Comparison of ENCODE assay signal across 28 mouse cellular contexts in genomic region chr3:84247789-84248188, GRCm38 (mm10). TPM values are rescaled to one million over a fixed set of nuclear protein-coding genes. Genes with fewer than 3 reads are reported as not detected.
DNase-seq lines count a peak whose midpoint lies in the region; ATAC-seq and TF ChIP-seq lines count a peak whose summit lies in the region.
"Had no signal": no experiment of that assay in that cellular context is flagged by ENCODE, and none has a peak within 500 bp of the region (broad histone marks: within the 10 kb centered on the region; RNA-seq: fewer than 3 reads in every experiment).

No protein-coding gene starts in this region.

- no peaks in the 10 kb centered on the region for H3K27me3 ChIP-seq in forebrain, embryonic 15.5 days
- H3K27me3 ChIP-seq in forebrain, embryonic 12.5 days = 0 out of 2 replicates have a peak, but pooled peaks cover 6% of the 10 kb centered on the region
- H3K27me3 ChIP-seq in neural tube, embryonic 13.5 days = no peaks in the 10 kb centered on the region
- H3K27me3 ChIP-seq in neural tube, embryonic 15.5 days (replicated peaks) = no peaks in the 10 kb centered on the region
- H3K27me3 ChIP-seq: embryonic facial prominence, embryonic 12.5 days; hindbrain, embryonic 15.5 days; limb, embryonic 12.5 days; neural tube, embryonic 12.5 days; Patski had no signal

- ATAC-seq in forebrain, embryonic 15.5 days (replicated peaks) = no peak
- ATAC-seq in forebrain, embryonic 12.5 days (ENCODE audit: low FRiP score) = no peak
- ATAC-seq in neural tube, embryonic 13.5 days (ENCODE audit: low read depth) = no peak
- no peak for ATAC-seq in neural tube, embryonic 15.5 days (ENCODE audit: low FRiP score)
- no peak for ATAC-seq in monocyte, adult 5-6 weeks (replicated peaks; ENCODE audit: insufficient number of reproducible peaks, low FRiP score, low TSS enrichment, poor library complexity, severe bottlenecking)
- ATAC-seq: inflammation-experienced regulatory T-cells, adult 6 months; midbrain, embryonic 16.5 days; Patski had no signal

- TF ChIP-seq CTCF in layer of hippocampus, adult 2 months (conservative IDR thresholded peaks at IDR 0.05) = no peak

- no peak overlapping the region for H3K4me2 ChIP-seq in forebrain, embryonic 15.5 days (replicated peaks)
- no peak overlapping the region for H3K4me2 ChIP-seq in forebrain, embryonic 12.5 days
- H3K4me2 ChIP-seq in neural tube, embryonic 13.5 days = no peak overlapping the region
- H3K4me2 ChIP-seq in neural tube, embryonic 15.5 days = no peak overlapping the region
- H3K4me2 ChIP-seq: embryonic facial prominence, embryonic 12.5 days; heart, embryonic 13.5 days; hindbrain, embryonic 15.5 days; limb, embryonic 12.5 days; liver, embryonic 11.5 days; neural tube, embryonic 12.5 days had no signal

- H3K36me3 ChIP-seq in forebrain, embryonic 15.5 days = peaks cover 6% of the 10 kb centered on the region; the same call in 1 of the 2 replicates
- no peaks in the 10 kb centered on the region for H3K36me3 ChIP-seq in forebrain, embryonic 12.5 days (replicated peaks)
- 0 out of 2 replicates have a peak, but pooled peaks cover 4% of the 10 kb centered on the region for H3K36me3 ChIP-seq in neural tube, embryonic 13.5 days
- H3K36me3 ChIP-seq in neural tube, embryonic 15.5 days = no peaks in the 10 kb centered on the region
- H3K36me3 ChIP-seq: embryonic facial prominence, embryonic 12.5 days; heart, embryonic 13.5 days; hindbrain, embryonic 15.5 days; limb, embryonic 12.5 days had no signal

- H3K27ac ChIP-seq in forebrain, embryonic 15.5 days (replicated peaks) = 0 out of 2 replicates have a peak overlapping the region, but pooled peaks have one; percentile 36
- no peak overlapping the region for H3K27ac ChIP-seq in forebrain, embryonic 12.5 days
- H3K27ac ChIP-seq in layer of hippocampus, adult 2 months = peak overlapping the region; percentile 72
- 0 out of 2 replicates have a peak overlapping the region, but pooled peaks have one; percentile 49 for H3K27ac ChIP-seq in neural tube, embryonic 13.5 days (replicated peaks)
- H3K27ac ChIP-seq in neural tube, embryonic 15.5 days (replicated peaks) = no peak overlapping the region
- H3K27ac ChIP-seq: embryonic facial prominence, embryonic 12.5 days; heart, embryonic 13.5 days; hindbrain, embryonic 10.5 days; hindbrain, embryonic 15.5 days; limb, embryonic 12.5 days; neural tube, embryonic 12.5 days had no signal

- no peak overlapping the region for H3K9ac ChIP-seq in forebrain, embryonic 15.5 days (replicated peaks)
- H3K9ac ChIP-seq in forebrain, embryonic 12.5 days = no peak overlapping the region
- H3K9ac ChIP-seq in neural tube, embryonic 13.5 days = no peak overlapping the region
- H3K9ac ChIP-seq in neural tube, embryonic 15.5 days (replicated peaks) = no peak overlapping the region
- H3K9ac ChIP-seq: embryonic facial prominence, embryonic 12.5 days; heart, embryonic 13.5 days; hindbrain, embryonic 15.5 days; limb, embryonic 12.5 days; neural tube, embryonic 12.5 days had no signal

- no peak overlapping the region for H3K4me3 ChIP-seq in forebrain, embryonic 15.5 days
- H3K4me3 ChIP-seq in forebrain, embryonic 12.5 days (replicated peaks) = no peak overlapping the region
- H3K4me3 ChIP-seq in layer of hippocampus, adult 2 months = no peak overlapping the region
- H3K4me3 ChIP-seq in neural tube, embryonic 13.5 days = no peak overlapping the region
- no peak overlapping the region for H3K4me3 ChIP-seq in neural tube, embryonic 15.5 days (replicated peaks)
- H3K4me3 ChIP-seq: embryonic facial prominence, embryonic 12.5 days; heart, embryonic 13.5 days; hindbrain, embryonic 10.5 days; hindbrain, embryonic 15.5 days; limb, embryonic 12.5 days; myocyte; neural tube, embryonic 12.5 days had no signal

- peaks cover 57% of the 10 kb centered on the region for H3K4me1 ChIP-seq in forebrain, embryonic 15.5 days
- peaks cover 13% of the 10 kb centered on the region for H3K4me1 ChIP-seq in forebrain, embryonic 12.5 days
- H3K4me1 ChIP-seq in neural tube, embryonic 13.5 days (replicated peaks) = peaks cover 55% of the 10 kb centered on the region
- peaks cover 30% of the 10 kb centered on the region for H3K4me1 ChIP-seq in neural tube, embryonic 15.5 days

- H3K9me3 ChIP-seq in forebrain, embryonic 15.5 days = no peaks in the 10 kb centered on the region
- H3K9me3 ChIP-seq in forebrain, embryonic 12.5 days = no peaks in the 10 kb centered on the region
- H3K9me3 ChIP-seq in neural tube, embryonic 13.5 days = no peaks in the 10 kb centered on the region
- no peaks in the 10 kb centered on the region for H3K9me3 ChIP-seq in neural tube, embryonic 15.5 days (replicated peaks)
- H3K9me3 ChIP-seq: embryonic facial prominence, embryonic 12.5 days; heart, embryonic 13.5 days; hindbrain, embryonic 10.5 days; hindbrain, embryonic 15.5 days; limb, embryonic 12.5 days; neural tube, embryonic 12.5 days had no signal

- DNase-seq in layer of hippocampus, adult 2 months (ENCODE audit: low spot score in 2 of 2) = no peak
- DNase-seq in layer of hippocampus, postnatal 25 days (ENCODE audit: extremely low spot score in 1 of 2, low spot score in 1 of 2) = no peak
- DNase-seq: adrenal gland, postnatal 10 days; cerebellum, adult 11 months; cerebellum, adult 9-10 months; cerebellum, postnatal 36 days; heart, postnatal 10 days; kidney, adult 18-20 months; layer of hippocampus, adult 9-11 months; right cerebral cortex, adult 18-20 months; thymus, adult 2 months; thymus, postnatal 36 days had no signal

- WGBS in forebrain, embryonic 15.5 days = 37% methylated on average over 8 of the region's 8 CpGs
- 67% methylated on average over 8 of the region's 8 CpGs for WGBS in forebrain, embryonic 12.5 days
- WGBS in neural tube, embryonic 13.5 days = 43% methylated on average over 8 of the region's 8 CpGs
- WGBS in neural tube, embryonic 15.5 days = 47% methylated on average over 8 of the region's 8 CpGs

RNA-seq across cellular contexts. Expression of gene Trim2, which starts 58.9 kb away (rescaled TPM):
- 188 and 194 TPM in 2 replicates for polyA plus RNA-seq in forebrain, embryonic 15.5 days (2015; fragmentation: Nextera tagmentation; extraction: Ambion mirVana)
- 107 and 110 TPM in 2 replicates for polyA plus RNA-seq in forebrain, embryonic 12.5 days (2016; fragmentation: Nextera tagmentation; extraction: Ambion mirVana)
- total RNA-seq in layer of hippocampus, adult 2 months (2021) = 100 to 1,000 TPM; 409 to 447 TPM
- total RNA-seq in layer of hippocampus, postnatal 25 days (2021) = 100 to 1,000 TPM; 403 to 407 TPM
- polyA plus RNA-seq in neural tube, embryonic 13.5 days (2015; fragmentation: Nextera tagmentation; extraction: Ambion mirVana) = 126 and 142 TPM in 2 replicates
- 108 and 137 TPM in 2 replicates for polyA plus RNA-seq in neural tube, embryonic 15.5 days (2015; fragmentation: Nextera tagmentation; extraction: Ambion mirVana)
- 0.39 TPM in 1 of 3 replicates, not detected in the others for total RNA-seq in monocyte, adult 5-6 weeks (2017)

Comparison
In these comparisons a context has a peak if more than half of its experiments do, and no peak if none do; other contexts are left out.
1. H3K27ac ChIP-seq: peak in forebrain, embryonic 15.5 days (single experiment), layer of hippocampus, adult 2 months (single experiment) and neural tube, embryonic 13.5 days (single experiment); none in forebrain, embryonic 12.5 days (single experiment) and neural tube, embryonic 15.5 days (single experiment).